Mouse (Mus musculus): ENCODE measurements at regions not wholly inside any gene's neighbourhood (a gene's known extent, or its start where the extent isn't known, plus 50 kb on each side); places are given as distances from the start of the nearest gene placed in this dataset.
"Not testable (repeated sequence)": the region's sequence is repeated elsewhere in the genome, so short reads cannot be mapped to it uniquely, and the experiment has no call there.

GRCm38 (mm10) chr2:168424277-168425099 lies 143.0 kb upstream of the Kcng1 start:
- no peak for DNase-seq (ENCODE audit: low read depth)

GRCm38 (mm10) chr2:168423551-168423950 lies 142.0 kb upstream of the Kcng1 start:
- peak; percentile 21 for DNase-seq (ENCODE audit: low read depth)

GRCm38 (mm10) chr2:168415140-168415539 lies 133.6 kb upstream of the Kcng1 start:
- DNase-seq (ENCODE audit: low read depth) = no peak

- peak; percentile 12 for DNase-seq (ENCODE audit: low read depth)
Observed at GRCm38 (mm10) chr2:168414110-168414872, 132.8 kb upstream of the Kcng1 start.

- DNase-seq (ENCODE audit: low read depth) = peak; percentile 22
Observed at GRCm38 (mm10) chr2:168412853-168413252, 131.3 kb upstream of the Kcng1 start.

- DNase-seq (ENCODE audit: low read depth) = no peak
Observed at GRCm38 (mm10) chr2:168402782-168403513, 121.4 kb upstream of the Kcng1 start.

GRCm38 (mm10) chr2:168399088-168399709 lies 117.7 kb upstream of the Kcng1 start:
- DNase-seq (ENCODE audit: low read depth) = no peak

GRCm38 (mm10) chr2:168396316-168396715 lies 114.8 kb upstream of the Kcng1 start:
- DNase-seq (ENCODE audit: low read depth) = no peak

GRCm38 (mm10) chr2:168393341-168393740 lies 111.8 kb upstream of the Kcng1 start:
- DNase-seq (ENCODE audit: low read depth) = no peak

GRCm38 (mm10) chr2:168392171-168392570 lies 110.6 kb upstream of the Kcng1 start:
- not testable (repeated sequence) for DNase-seq (ENCODE audit: low read depth)

- DNase-seq (ENCODE audit: low read depth) = no peak
Observed at GRCm38 (mm10) chr2:168380606-168381005, 99.1 kb upstream of the Kcng1 start.

GRCm38 (mm10) chr2:168372356-168372755 lies 90.8 kb upstream of the Kcng1 start:
- DNase-seq (ENCODE audit: low read depth) = no peak

GRCm38 (mm10) chr2:168371245-168371644 lies 89.7 kb upstream of the Kcng1 start:
- DNase-seq (ENCODE audit: low read depth) = no peak

GRCm38 (mm10) chr2:168359200-168359599 lies 77.7 kb upstream of the Kcng1 start:
- DNase-seq (ENCODE audit: low read depth) = no peak

- no peak for DNase-seq (ENCODE audit: low read depth)
Observed at GRCm38 (mm10) chr2:168358551-168358950, 77.0 kb upstream of the Kcng1 start.

- peak; percentile 23 for DNase-seq (ENCODE audit: low read depth)
Observed at GRCm38 (mm10) chr2:168357815-168358214, 76.3 kb upstream of the Kcng1 start.

- no peak for DNase-seq (ENCODE audit: low read depth)
Observed at GRCm38 (mm10) chr2:168354397-168354796, 72.9 kb upstream of the Kcng1 start.

GRCm38 (mm10) chr2:168352626-168353025 lies 71.1 kb upstream of the Kcng1 start:
- DNase-seq (ENCODE audit: low read depth) = no peak

GRCm38 (mm10) chr2:168352194-168352593 lies 70.7 kb upstream of the Kcng1 start:
- peak; percentile 11 for DNase-seq (ENCODE audit: low read depth)

- no peak for DNase-seq (ENCODE audit: low read depth)
Observed at GRCm38 (mm10) chr2:168345384-168345783, 63.8 kb upstream of the Kcng1 start.

- no peak for DNase-seq (ENCODE audit: low read depth)
Observed at GRCm38 (mm10) chr2:168343705-168344104, 62.2 kb upstream of the Kcng1 start.

GRCm38 (mm10) chr2:168338819-168339218 lies 57.3 kb upstream of the Kcng1 start:
- no peak for DNase-seq (ENCODE audit: low read depth)
